Mouse (Mus musculus): Measurements from ENCODE around the gene Pih1d2.

DNA sequence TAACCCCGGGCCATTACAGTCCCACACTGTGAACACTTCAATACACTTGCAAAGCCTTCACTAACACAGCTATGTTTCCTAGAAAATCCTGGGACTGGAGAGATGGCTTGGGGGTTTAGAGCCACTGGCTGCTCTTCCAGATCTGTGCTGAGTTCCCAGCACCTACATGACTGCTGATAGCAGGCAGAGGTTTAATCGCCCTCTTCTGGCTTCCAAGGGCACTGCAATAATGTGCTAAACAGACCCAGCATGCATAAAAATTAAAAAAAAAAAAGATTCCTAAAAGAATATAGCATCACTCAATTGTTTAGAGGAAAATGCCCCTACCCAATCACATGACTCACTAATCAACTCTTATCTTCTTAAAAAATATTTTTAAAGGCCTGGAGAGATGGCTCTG lies 15.9 kb downstream of the Pih1d2 start:
- TF ChIP-seq POLR2A (IDR thresholded peaks at IDR 0.05; ENCODE audit: borderline replicate concordance, low read depth, low read length), result no peak
- TF ChIP-seq CTCF (IDR thresholded peaks at IDR 0.05; ENCODE audit: low read depth, low read length), result peak; percentile 23
